Mouse (Mus musculus): ENCODE results near the gene Gm49369. TPM values are rescaled to one million over a fixed set of nuclear protein-coding genes. Genes with fewer than 3 reads are reported as not detected.

Gm49369 gene
- total and polyA plus RNA-seq, 2 experiments from 2014 or later, result 2.9 TPM; not detected in 1

DNA sequence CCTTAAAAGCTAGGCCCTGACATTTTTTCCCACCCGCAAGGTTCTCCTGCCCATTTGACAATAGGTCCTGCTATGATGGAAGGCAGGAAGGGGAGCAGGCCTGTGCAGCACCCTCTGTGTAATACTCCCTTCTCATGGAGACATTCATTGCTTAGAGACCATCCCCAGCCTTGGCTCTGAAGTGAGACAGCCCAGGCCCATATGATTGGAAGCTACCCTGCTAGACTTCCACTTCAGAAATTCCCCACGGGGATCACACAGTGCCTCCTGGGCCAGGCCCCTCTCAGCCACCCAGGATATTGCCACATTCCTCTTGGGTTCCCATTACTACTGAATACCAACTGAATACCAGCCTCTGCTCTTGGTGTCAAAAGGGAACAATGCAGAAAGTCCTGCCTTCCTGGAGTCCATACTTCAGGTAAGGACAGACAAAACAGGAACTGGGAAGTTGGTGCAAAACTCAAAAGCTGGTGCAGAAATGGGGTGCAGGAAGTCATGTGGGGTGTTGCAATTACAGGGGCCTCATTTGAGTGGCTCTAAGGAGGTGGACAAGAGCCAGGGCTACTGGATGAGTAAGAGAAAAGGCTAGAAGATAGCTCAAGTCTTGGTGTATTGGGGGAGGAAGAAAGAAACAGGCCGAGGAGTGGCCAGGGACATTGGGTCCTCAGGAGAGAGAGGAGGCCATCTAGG, 7.6 kb upstream of the Gm49369 start:
- WGBS, result 86% methylated on average over 3 of the region's 3 CpGs
- no peak for TF ChIP-seq CTCF (IDR thresholded peaks at IDR 0.05; ENCODE audit: low read depth)

DNA sequence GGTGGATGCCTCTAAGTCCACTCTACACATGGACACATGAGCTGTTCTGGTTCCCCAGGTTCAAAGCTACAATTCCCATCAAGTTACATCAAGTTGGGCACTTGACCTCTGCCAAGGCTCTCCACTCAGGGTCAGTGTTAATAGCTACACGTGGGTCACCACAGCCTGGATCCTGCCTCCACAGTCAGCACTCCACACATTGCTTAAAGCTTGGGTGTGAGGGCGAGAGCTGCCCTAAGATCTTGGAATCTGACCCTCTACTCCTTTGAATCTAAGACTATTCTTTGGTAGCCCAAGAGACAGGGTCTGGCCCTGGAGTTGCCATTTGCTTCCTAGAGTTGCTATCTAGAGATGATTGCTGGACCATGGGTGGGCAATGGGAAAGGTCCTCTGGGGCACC, 6.3 kb upstream of the Gm49369 start:
- no peak for DNase-seq (ENCODE audit: low spot score)
- 98% methylated on average over 2 of the region's 2 CpGs for WGBS
- no peak overlapping the region for H3K4me2 ChIP-seq (ENCODE audit: low read depth, low read length)
- TF ChIP-seq CTCF (IDR thresholded peaks at IDR 0.05; ENCODE audit: low read depth), result no peak
- H3K4me1 ChIP-seq (ENCODE audit: insufficient read depth, low read length), result peaks cover 16% of the 10 kb centered on the region
- no peaks in the 10 kb centered on the region for H3K9me3 ChIP-seq (ENCODE audit: low read length)
- H3K27me3 ChIP-seq (ENCODE audit: insufficient read depth, low read length), result no peaks in the 10 kb centered on the region
- ATAC-seq, result no peak
- no peak overlapping the region for H3K4me3 ChIP-seq (ENCODE audit: low read length)
- no peak overlapping the region for H3K27ac ChIP-seq
- H3K9ac ChIP-seq (replicated peaks; ENCODE audit: low read length), result no peak overlapping the region
- H3K36me3 ChIP-seq (ENCODE audit: insufficient read depth, low read length), result peaks cover 14% of the 10 kb centered on the region

More for the DNA sequence above, 7.6 kb upstream of the Gm49369 start:
- H3K4me2 ChIP-seq (ENCODE audit: low read depth, low read length), result no peak overlapping the region
- DNase-seq (ENCODE audit: low spot score) (no peak), ATAC-seq (no peak)
- H3K9me3 ChIP-seq (ENCODE audit: low read length), result no peaks in the 10 kb centered on the region
- H3K27me3 ChIP-seq (ENCODE audit: insufficient read depth, low read length), result no peaks in the 10 kb centered on the region
- peaks cover 16% of the 10 kb centered on the region for H3K4me1 ChIP-seq (ENCODE audit: insufficient read depth, low read length)
- H3K4me3 ChIP-seq (ENCODE audit: low read length), result no peak overlapping the region
- peaks cover 2% of the 10 kb centered on the region; the same call in 1 of the 2 replicates for H3K36me3 ChIP-seq (ENCODE audit: insufficient read depth, low read length)
- no peak overlapping the region for H3K9ac ChIP-seq (replicated peaks; ENCODE audit: low read length)
- no peak overlapping the region for H3K27ac ChIP-seq

DNA sequence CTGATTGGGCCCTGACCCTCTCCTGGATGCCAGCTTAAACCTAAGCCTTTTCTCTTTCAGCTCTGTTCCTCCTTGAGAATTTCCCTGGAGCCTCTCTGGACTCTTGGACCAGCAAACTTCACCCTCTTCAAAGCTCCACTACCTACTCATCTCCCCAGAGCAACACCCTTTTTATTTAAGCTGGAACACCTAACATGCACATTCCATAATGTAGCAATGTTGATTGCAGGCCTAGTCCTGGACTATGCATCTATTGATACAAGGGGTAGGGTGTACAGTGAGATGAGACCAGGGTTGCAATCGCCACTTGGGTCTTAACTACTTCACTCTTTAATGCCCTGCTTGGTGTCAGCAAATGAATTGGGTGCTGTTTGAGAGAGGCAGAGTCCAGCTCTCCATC, 5.7 kb upstream of the Gm49369 start:
- no peaks in the 10 kb centered on the region for H3K9me3 ChIP-seq (ENCODE audit: low read length)
- H3K9ac ChIP-seq (replicated peaks; ENCODE audit: low read length), result no peak overlapping the region
- peaks cover 20% of the 10 kb centered on the region for H3K36me3 ChIP-seq (ENCODE audit: insufficient read depth, low read length)
- ATAC-seq, result no peak
- 92% methylated on average over 1 of the region's 1 CpGs for WGBS
- peak overlapping the region; percentile 77 for H3K4me3 ChIP-seq (ENCODE audit: low read length)
- peak overlapping the region; percentile 82 for H3K27ac ChIP-seq
- no peak for DNase-seq (ENCODE audit: low spot score)
- H3K4me1 ChIP-seq (ENCODE audit: insufficient read depth, low read length), result peaks cover 16% of the 10 kb centered on the region
- no peak for TF ChIP-seq CTCF (IDR thresholded peaks at IDR 0.05; ENCODE audit: low read depth)
- peak overlapping the region; percentile 85 for H3K4me2 ChIP-seq (ENCODE audit: low read depth, low read length)
- no peaks in the 10 kb centered on the region for H3K27me3 ChIP-seq (ENCODE audit: insufficient read depth, low read length)

DNA sequence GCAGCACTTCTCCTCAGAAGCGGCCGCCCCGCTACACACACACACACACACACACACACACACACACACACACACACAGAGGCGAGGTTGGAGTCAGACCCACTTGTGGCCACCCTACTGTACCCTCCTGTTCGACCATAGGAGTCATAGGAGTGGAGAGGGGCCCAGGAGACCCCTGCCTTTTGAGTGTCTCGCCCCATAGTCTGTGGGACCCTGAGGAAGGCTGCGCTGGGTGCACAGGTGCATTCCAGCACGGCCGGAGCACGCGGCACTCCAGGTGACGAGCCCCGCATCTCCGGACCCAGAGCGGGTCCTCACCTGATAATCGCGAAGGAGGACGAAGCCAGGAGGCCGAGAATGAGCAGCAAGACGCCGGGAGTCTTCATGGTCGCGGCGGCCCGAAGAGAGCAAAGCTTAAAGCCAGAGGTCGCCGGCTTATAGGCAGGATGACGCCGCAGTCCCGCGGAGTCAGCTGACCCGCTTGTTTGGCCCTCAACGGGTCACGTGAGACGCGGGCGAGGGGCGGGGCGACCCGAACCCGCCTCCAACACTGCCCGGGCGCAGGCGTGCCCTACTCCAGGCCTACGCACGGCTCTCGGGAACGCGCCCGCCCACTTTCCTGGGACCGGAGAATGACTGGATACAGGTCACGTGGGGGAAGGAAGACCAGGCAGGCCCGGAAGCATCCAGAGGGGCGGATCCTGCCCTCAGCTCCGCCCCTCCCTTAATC, 5.1 kb upstream of the Gm49369 start, which contains the start of gene Ctsd:
Gene Ctsd, minus strand, starts transcription at position 620 of the 730 bp plus-strand sequence.
- Histone ChIP-seq H3K9ac (replicated peaks; ENCODE audit: low read length) (peak within 1 kb of the TSS; percentile 82), H3K4me3 (ENCODE audit: low read length) (peak within 1 kb of the TSS; percentile 77), H3K27me3 (ENCODE audit: insufficient read depth, low read length) (no peaks in the 10 kb centered on the region), H3K9me3 (ENCODE audit: low read length) (no peaks in the 10 kb centered on the region), H3K4me2 (ENCODE audit: low read depth, low read length) (peak within 1 kb of the TSS; percentile 85), H3K4me1 (ENCODE audit: insufficient read depth, low read length) (peaks cover 16% of the 10 kb centered on the region), H3K36me3 (ENCODE audit: insufficient read depth, low read length) (peaks cover 26% of the 10 kb centered on the region), H3K27ac (peak within 1 kb of the TSS; percentile 82)
- no peak for TF ChIP-seq CTCF (IDR thresholded peaks at IDR 0.05; ENCODE audit: low read depth)
- under 1% methylated on average over 55 of the region's 55 CpGs for WGBS
- ATAC-seq, result peak; percentile 98
- peak; percentile 98 for DNase-seq (ENCODE audit: low spot score)

DNA sequence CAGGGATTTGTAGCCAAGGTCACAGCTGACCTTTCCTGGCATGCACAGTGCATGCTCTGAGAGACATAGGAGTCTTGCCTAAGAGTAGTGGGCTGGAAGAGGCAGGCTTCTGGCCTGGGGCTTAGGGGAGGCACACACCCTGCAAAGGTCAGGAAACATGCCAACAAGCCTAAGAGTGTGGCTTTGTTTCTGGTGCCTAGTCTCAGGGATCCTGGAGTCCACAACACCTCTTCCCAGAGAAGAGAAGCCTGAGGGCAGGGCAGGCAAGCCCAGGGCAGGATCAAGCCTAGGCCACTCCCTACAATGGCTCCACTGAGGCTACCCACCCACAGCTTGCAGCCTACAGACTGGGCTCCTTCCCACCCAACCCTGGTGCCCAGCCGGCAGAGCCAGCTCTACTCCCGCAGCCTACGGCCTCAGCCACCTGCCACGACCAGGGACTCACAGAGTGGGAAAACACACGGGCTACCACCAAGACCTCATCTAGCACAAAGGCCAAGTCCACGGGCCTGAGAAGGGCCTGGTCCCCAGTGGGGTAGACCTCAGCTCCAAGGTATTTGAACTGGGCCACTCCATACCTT, 4.2 kb upstream of the Gm49369 start:
- Histone ChIP-seq H3K4me3 (ENCODE audit: low read length) (peak overlapping the region; percentile 77), H3K36me3 (ENCODE audit: insufficient read depth, low read length) (peaks cover 34% of the 10 kb centered on the region), H3K27me3 (ENCODE audit: insufficient read depth, low read length) (no peaks in the 10 kb centered on the region), H3K4me2 (ENCODE audit: low read depth, low read length) (peak overlapping the region; percentile 85), H3K9me3 (ENCODE audit: low read length) (no peaks in the 10 kb centered on the region), H3K27ac (peak overlapping the region; percentile 82; the same call in 1 of the 2 replicates), H3K4me1 (ENCODE audit: insufficient read depth, low read length) (peaks cover 16% of the 10 kb centered on the region), H3K9ac (replicated peaks; ENCODE audit: low read length) (peak overlapping the region; percentile 82)
- TF ChIP-seq CTCF (IDR thresholded peaks at IDR 0.05; ENCODE audit: low read depth), result no peak
- DNase-seq (ENCODE audit: low spot score) (no peak), ATAC-seq (no peak)
- WGBS, result 46% methylated on average over 6 of the region's 6 CpGs

DNA sequence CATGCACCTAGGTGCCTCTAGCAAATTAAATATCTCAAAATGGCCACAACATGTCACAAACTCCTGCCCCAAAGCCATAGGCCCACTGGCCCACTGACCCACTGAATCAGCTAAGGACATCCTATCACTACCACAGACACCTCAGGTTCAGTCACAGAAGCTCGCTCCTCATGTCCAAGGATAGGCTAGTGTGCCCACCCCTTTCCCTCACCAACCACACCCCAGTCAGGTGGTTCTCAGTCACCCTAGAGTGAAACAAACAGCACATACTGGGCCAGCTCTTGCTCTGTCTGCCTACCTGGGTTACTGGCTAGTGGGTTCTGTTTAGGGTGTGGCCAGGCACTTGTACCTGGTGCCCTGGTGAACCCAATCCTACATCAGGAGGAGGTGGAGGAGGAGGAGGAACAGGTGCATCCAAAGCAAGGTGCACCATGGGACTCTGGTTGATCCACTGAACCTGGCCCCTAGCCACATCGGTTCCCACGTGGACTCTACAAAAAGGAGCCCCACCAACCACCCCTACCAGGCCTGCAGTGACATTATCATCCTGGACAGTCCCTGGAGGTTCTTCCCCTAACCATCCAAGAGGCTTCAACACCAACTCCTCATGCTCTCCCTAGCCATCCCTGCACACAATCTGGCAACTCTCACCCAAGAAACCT, 3.4 kb upstream of the Gm49369 start:
- no peak overlapping the region for H3K27ac ChIP-seq
- no peaks in the 10 kb centered on the region for H3K27me3 ChIP-seq (ENCODE audit: insufficient read depth, low read length)
- H3K4me2 ChIP-seq (ENCODE audit: low read depth, low read length), result peak overlapping the region; percentile 85
- no peak for DNase-seq (ENCODE audit: low spot score)
- 95% methylated on average over 3 of the region's 3 CpGs for WGBS
- peak overlapping the region; percentile 77 for H3K4me3 ChIP-seq (ENCODE audit: low read length)
- H3K9ac ChIP-seq (replicated peaks; ENCODE audit: low read length), result peak overlapping the region; percentile 82; the same call in 1 of the 2 replicates
- no peaks in the 10 kb centered on the region for H3K9me3 ChIP-seq (ENCODE audit: low read length)
- no peak for ATAC-seq
- no peak for TF ChIP-seq CTCF (IDR thresholded peaks at IDR 0.05; ENCODE audit: low read depth)
- peaks cover 43% of the 10 kb centered on the region for H3K36me3 ChIP-seq (ENCODE audit: insufficient read depth, low read length)
- H3K4me1 ChIP-seq (ENCODE audit: insufficient read depth, low read length), result peaks cover 16% of the 10 kb centered on the region

All from hindbrain, postnatal 0 days (tissue).